Mouse (Mus musculus) CH12.LX (cell line): Measurements from ENCODE around the gene Armc6. TPM values are rescaled to one million over a fixed set of nuclear protein-coding genes. Genes with fewer than 3 reads are reported as not detected.

ENCODE experiments used
- DNase-seq: peaks from one replicate; pipeline ENCODE4 v3.0.0-alpha.2; 2013; ENCODE audit errors: extremely low read depth
- H3K27ac ChIP-seq: 2 replicates; pipeline ENCODE4 v1.5.1; 2012; ENCODE audit warnings: low read depth, mild to moderate bottlenecking, control low read depth, moderate library complexity; ENCODE audit not compliant: insufficient read depth
- H3K27me3 ChIP-seq: replicated peaks from 2 replicates; pipeline ENCODE3; 2012; ENCODE audit warnings: inconsistent platforms
- H3K36me3 ChIP-seq, 2 experiments: replicated peaks in 1 of 2; 2 replicates each; pipeline versions ENCODE3 to v1.6.1; 2012; ENCODE audit warnings: inconsistent platforms in 1 of 2, low read length in 1 of 2, mild to moderate bottlenecking in 1 of 2, mixed read lengths in 1 of 2, moderate library complexity in 1 of 2; ENCODE audit not compliant: control insufficient read depth in 1 of 2, insufficient read depth in 1 of 2
- H3K4me1 ChIP-seq, 2 experiments: 2 replicates each; pipeline ENCODE4 v1.6.1; 2012; ENCODE audit warnings: inconsistent platforms in 1 of 2, moderate library complexity in 1 of 2; ENCODE audit not compliant: insufficient read depth in 2 of 2, control insufficient read depth in 1 of 2
- H3K4me2 ChIP-seq: 2 replicates; pipeline ENCODE4 v1.6.1; 2012; ENCODE audit warnings: low read depth, mild to moderate bottlenecking, control low read depth; ENCODE audit not compliant: poor library complexity, insufficient read depth, severe bottlenecking
- H3K4me3 ChIP-seq, 3 experiments: fragments of 150-350 bp in 1 of 3; sonication (generic) in 1 of 3; replicated peaks in 1 of 3; 2 replicates each; pipeline versions ENCODE3 to v1.5.1; 2011 to 2012; ENCODE audit warnings: low read depth in 2 of 3, low read length in 2 of 3, mild to moderate bottlenecking in 2 of 3, moderate library complexity in 2 of 3, control low read depth in 1 of 3, improper control_type of control experiment in 1 of 3, inconsistent platforms in 1 of 3, mixed read lengths in 1 of 3; ENCODE audit not compliant: poor library complexity in 1 of 3
- H3K79me2 ChIP-seq: replicated peaks from 2 replicates; pipeline ENCODE4 v1.6.1; 2012; ENCODE audit warnings: mild to moderate bottlenecking, moderate library complexity; ENCODE audit not compliant: control insufficient read depth, poor library complexity, insufficient read depth, severe bottlenecking; ENCODE audit errors: extremely low read depth
- H3K9ac ChIP-seq: 2 replicates; pipeline ENCODE4 v1.6.1; 2012; ENCODE audit warnings: low read depth, mild to moderate bottlenecking, control low read depth, moderate library complexity; ENCODE audit not compliant: insufficient read depth
- H3K9me3 ChIP-seq: replicated peaks from 2 replicates; pipeline ENCODE3; 2012; ENCODE audit warnings: low read length, inconsistent platforms, mixed read lengths
- CTCF ChIP-seq, 2 experiments: IDR thresholded peaks in 1 of 2; conservative IDR thresholded peaks in 1 of 2; 2 replicates each; pipeline ENCODE4 v1.5.1; 2011 to 2012; ENCODE audit warnings: low read depth in 2 of 2, low read length in 2 of 2, improper control_type of control experiment in 1 of 2, inconsistent platforms in 1 of 2, mild to moderate bottlenecking in 1 of 2, moderate library complexity in 1 of 2
- E2F4 ChIP-seq: IDR thresholded peaks from 2 replicates; pipeline ENCODE4 v1.6.1; 2011; ENCODE audit warnings: low read depth, low read length, improper control_type of control experiment; ENCODE audit not compliant: insufficient replicate concordance
- EP300 ChIP-seq: IDR thresholded peaks from 2 replicates; pipeline ENCODE4 v1.6.1; 2011; ENCODE audit warnings: low read length, improper control_type of control experiment
- ETS1 ChIP-seq: conservative IDR thresholded peaks from 2 replicates; pipeline ENCODE4 v1.6.1; 2012; ENCODE audit warnings: low read depth, mild to moderate bottlenecking, inconsistent platforms, low read length, improper control_type of control experiment, moderate library complexity
- GABPA ChIP-seq: IDR thresholded peaks from 2 replicates; pipeline ENCODE4 v1.6.1; 2012; ENCODE audit warnings: low read depth, low read length, improper control_type of control experiment, inconsistent platforms; ENCODE audit not compliant: insufficient replicate concordance
- HCFC1 ChIP-seq: IDR thresholded peaks from 2 replicates; pipeline ENCODE4 v1.6.1; 2012; ENCODE audit warnings: low read depth, mild to moderate bottlenecking, inconsistent platforms, low read length, improper control_type of control experiment
- IRF4 ChIP-seq: IDR thresholded peaks from 2 replicates; pipeline ENCODE4 v1.6.1; 2014; ENCODE audit warnings: low read depth, mild to moderate bottlenecking, inconsistent platforms, low read length, improper control_type of control experiment
- JUN ChIP-seq: IDR thresholded peaks from 2 replicates; pipeline ENCODE4 v1.6.1; 2011; ENCODE audit warnings: low read depth, mild to moderate bottlenecking, low read length, improper control_type of control experiment, moderate library complexity; ENCODE audit not compliant: insufficient read depth
- JUND ChIP-seq: conservative IDR thresholded peaks from 2 replicates; pipeline ENCODE4 v1.6.1; 2011; ENCODE audit warnings: low read depth, low read length, improper control_type of control experiment
- KAT2A ChIP-seq: IDR thresholded peaks from 2 replicates; pipeline ENCODE4 v1.6.1; 2012; ENCODE audit warnings: low read length, improper control_type of control experiment, inconsistent platforms; ENCODE audit not compliant: insufficient replicate concordance
- MAFK ChIP-seq: IDR thresholded peaks from 2 replicates; pipeline ENCODE4 v1.6.1; 2011; ENCODE audit warnings: low read length, improper control_type of control experiment; ENCODE audit not compliant: insufficient replicate concordance
- MYC ChIP-seq: IDR thresholded peaks from 2 replicates; pipeline ENCODE4 v1.6.1; 2011; ENCODE audit warnings: low read depth, mild to moderate bottlenecking, improper control_type of control experiment, low read length
- NELFE ChIP-seq: IDR thresholded peaks from 2 replicates; pipeline ENCODE4 v1.6.1; 2011; ENCODE audit warnings: low read depth, low read length, improper control_type of control experiment
- NRF1 ChIP-seq: IDR thresholded peaks from 2 replicates; pipeline ENCODE4 v1.6.1; 2014; ENCODE audit warnings: low read depth, mild to moderate bottlenecking, inconsistent platforms, low read length, improper control_type of control experiment, moderate library complexity
- PAX5 ChIP-seq: IDR thresholded peaks from 2 replicates; pipeline ENCODE4 v1.6.1; 2012; ENCODE audit warnings: low read length, inconsistent platforms, mixed read lengths
- POLR2AphosphoS2 ChIP-seq: IDR thresholded peaks from 2 replicates; pipeline ENCODE4 v1.6.1; 2011; ENCODE audit warnings: low read depth, low read length, improper control_type of control experiment
- RAD21 ChIP-seq: IDR thresholded peaks from 2 replicates; pipeline ENCODE4 v1.6.1; 2011; ENCODE audit warnings: low read depth, mild to moderate bottlenecking, low read length, improper control_type of control experiment, moderate library complexity
- RCOR1 ChIP-seq: conservative IDR thresholded peaks from 2 replicates; pipeline ENCODE4 v1.6.1; 2012; ENCODE audit warnings: low read depth, mild to moderate bottlenecking, inconsistent platforms, low read length, improper control_type of control experiment
- SIN3A ChIP-seq: IDR thresholded peaks from 2 replicates; pipeline ENCODE4 v1.6.1; 2012; ENCODE audit warnings: low read length, improper control_type of control experiment, inconsistent platforms
- SMC3 ChIP-seq: IDR thresholded peaks from 2 replicates; pipeline ENCODE4 v1.6.1; 2011; ENCODE audit warnings: low read depth, low read length, improper control_type of control experiment
- TBP ChIP-seq: conservative IDR thresholded peaks from 2 replicates; pipeline ENCODE4 v1.6.1; 2011; ENCODE audit warnings: low read depth, low read length, improper control_type of control experiment
- TCF12 ChIP-seq: IDR thresholded peaks from 2 replicates; pipeline ENCODE4 v1.6.1; 2014; ENCODE audit warnings: low read depth, mild to moderate bottlenecking, inconsistent platforms, low read length, improper control_type of control experiment
- UBTF ChIP-seq: IDR thresholded peaks from 2 replicates; pipeline ENCODE4 v1.6.1; 2012; ENCODE audit warnings: low read depth, mild to moderate bottlenecking, inconsistent platforms, low read length, improper control_type of control experiment, moderate library complexity
- USF1 ChIP-seq: IDR thresholded peaks from 2 replicates; pipeline ENCODE4 v1.6.1; 2014; ENCODE audit warnings: low read depth, mild to moderate bottlenecking, inconsistent platforms, low read length, improper control_type of control experiment
- USF2 ChIP-seq: conservative IDR thresholded peaks from 2 replicates; pipeline ENCODE4 v1.6.1; 2011; ENCODE audit warnings: low read depth, low read length, improper control_type of control experiment
- ZC3H11A ChIP-seq: IDR thresholded peaks from 2 replicates; pipeline ENCODE4 v1.6.1; 2012; ENCODE audit warnings: low read depth, mild to moderate bottlenecking, inconsistent platforms, low read length, improper control_type of control experiment
- ZKSCAN1 ChIP-seq: IDR thresholded peaks from 2 replicates; pipeline ENCODE4 v1.6.1; 2012; ENCODE audit warnings: low read depth, inconsistent platforms, low read length, improper control_type of control experiment, borderline replicate concordance
- ZMIZ1 ChIP-seq: IDR thresholded peaks from 2 replicates; pipeline ENCODE4 v1.6.1; 2012; ENCODE audit warnings: low read depth, mild to moderate bottlenecking, inconsistent platforms, low read length, improper control_type of control experiment
- dilution Hi-C: fragments of 300-500 bp; cut with MboI; formaldehyde crosslinking; loops from 2 replicates; pipeline ENCODE4 v1.14.3; 2020; ENCODE audit warnings: low sequenced_read_pairs; ENCODE audit not compliant: extremely low pct_unique_long_range_greater_than_20kb, extremely low pct_ligation_motif_present
- in situ Hi-C: fragments of 300-500 bp; cut with MboI; formaldehyde crosslinking; loops from 3 replicates; pipeline ENCODE4 v1.14.3; 2019; ENCODE audit warnings: low sequenced_read_pairs, low pct_ligation_motif_present, low pct_unique_long_range_greater_than_20kb, mixed read lengths
- polyA plus RNA-seq: library from polyadenylated mRNA; unstranded; fragments of >175 nt; gene quantifications from 2 replicates; pipeline ENCODE4 v1.2.1, GENCODE M21; 2012; ENCODE audit warnings: low read depth; ENCODE audit not compliant: insufficient read length
- total RNA-seq, 2 experiments: library from RNA; depleted of rRNA; stranded (reverse); fragments of 300-350 nt in 1 of 2; fragments of >200 nt in 1 of 2; gene quantifications; 2 replicates each; pipeline ENCODE4 v1.2.3; 2012 to 2014

The Armc6 gene
- total and polyA plus RNA-seq, 3 experiments: 20.0 to 31.1 (median 23.7) TPM

DNA sequence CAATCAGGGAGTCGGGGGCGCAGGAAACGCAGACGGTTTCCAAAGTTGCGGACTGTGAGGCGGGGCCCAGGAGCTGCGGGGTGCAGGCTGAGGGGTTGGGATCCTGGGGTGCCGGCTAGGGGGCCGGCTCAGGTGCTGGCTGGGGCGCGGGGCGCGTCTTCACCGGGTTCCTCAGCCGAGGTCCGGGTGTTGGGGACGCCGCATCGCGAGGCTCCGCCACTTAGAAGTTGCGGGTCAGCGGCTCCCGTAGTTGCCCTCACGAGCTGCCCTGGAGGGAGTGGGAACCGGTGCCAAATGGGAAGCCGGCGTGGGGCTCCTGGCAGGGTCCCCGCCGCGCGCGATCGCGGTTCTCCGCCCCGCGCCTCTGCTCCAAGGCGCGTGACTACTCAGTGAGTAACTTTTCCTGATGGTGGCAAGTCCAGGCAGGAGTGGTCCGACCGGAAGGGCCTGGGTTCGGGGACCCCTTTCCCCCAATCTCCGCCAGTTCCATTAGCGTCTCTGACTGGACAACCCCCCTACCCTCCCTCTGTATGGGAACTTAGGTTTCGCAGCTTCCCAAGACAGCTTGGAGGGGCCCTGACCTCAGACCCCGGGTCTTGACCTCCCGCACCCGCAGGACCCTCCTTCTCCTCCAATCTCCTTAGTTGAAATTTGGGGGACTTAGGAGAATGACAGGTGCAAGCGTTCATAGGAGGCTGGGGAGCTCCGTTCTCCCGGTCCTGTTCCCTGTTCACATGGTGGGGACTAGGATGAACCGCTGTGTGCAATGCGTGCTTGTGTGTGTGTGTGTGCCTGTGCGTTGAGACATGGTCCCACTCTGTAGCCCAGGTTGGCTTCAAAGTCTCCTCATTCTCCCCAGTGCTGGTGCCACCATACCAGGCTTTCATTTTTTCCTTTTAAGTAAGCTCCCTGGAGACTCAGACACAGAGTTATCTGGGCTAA, 49.1 kb upstream of the Armc6 start:
- peaks cover 3% of the 10 kb centered on the region for H3K9me3 ChIP-seq
- no peak for TF ChIP-seq IRF4
- TF ChIP-seq CTCF (conservative IDR thresholded peaks at IDR 0.05 in 1 of 2, IDR thresholded peaks at IDR 0.05 in 1 of 2; ENCODE audit: low read depth in 2 of 2, low read length in 2 of 2): no peak
- TF ChIP-seq MYC: no peak
- no peak for DNase-seq
- peak overlapping the region; percentile 92 for H3K9ac ChIP-seq
- no peak overlapping the region for H3K27ac ChIP-seq
- peaks cover 13 to 32% of the 10 kb centered on the region in 2 experiments for H3K36me3 ChIP-seq
- no peaks in the 10 kb centered on the region for H3K79me2 ChIP-seq
- H3K4me1 ChIP-seq: peaks cover 5 to 15% of the 10 kb centered on the region in 2 experiments
- peak overlapping the region; percentile 74 to 96 (median 88) for H3K4me3 ChIP-seq
- H3K4me2 ChIP-seq: peak overlapping the region; percentile 45
- dilution Hi-C loops (no loop called here), in situ Hi-C loops (no loop called here)
- H3K27me3 ChIP-seq: no peaks in the 10 kb centered on the region

DNA sequence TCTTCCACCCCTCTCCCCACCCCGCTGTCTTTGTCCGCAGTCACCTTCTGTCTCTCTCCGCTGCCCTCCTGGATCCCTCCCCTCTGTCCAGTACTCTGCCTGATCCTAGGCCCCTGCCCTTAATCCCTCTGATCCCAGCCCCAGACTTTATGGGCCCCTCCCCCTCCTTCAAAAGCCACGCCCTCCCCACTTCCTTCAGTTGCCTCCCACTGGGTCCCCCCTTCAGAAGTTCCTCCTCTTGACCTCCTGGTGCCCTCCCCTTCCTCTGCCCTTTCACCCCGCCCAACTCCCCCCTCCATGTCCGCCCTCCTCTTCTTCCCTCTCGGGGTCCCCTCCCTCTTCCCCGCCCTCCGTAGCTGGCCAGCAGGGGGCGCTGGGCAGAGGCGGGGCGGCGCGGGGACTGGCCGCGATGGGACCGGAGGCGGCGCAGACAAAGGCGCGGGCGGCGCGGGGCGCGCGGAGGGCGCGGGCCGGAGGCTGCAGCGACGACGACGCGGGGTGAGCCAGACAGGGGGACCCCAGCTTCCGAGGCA, 48.4 kb upstream of the Armc6 start, which contains the start of gene Homer3:
Gene Homer3 (plus strand): TSS at position 225 of the 533 bp plus-strand sequence.
- Histone ChIP-seq H3K4me2 (peak within 1 kb of the TSS; percentile 48), H3K9ac (peak within 1 kb of the TSS; percentile 92), H3K27me3 (no peaks in the 10 kb centered on the region), H3K9me3 (peaks cover 3% of the 10 kb centered on the region), H3K36me3 (peaks cover 13 to 31% of the 10 kb centered on the region in 2 experiments), H3K4me1 (peaks cover 8 to 20% of the 10 kb centered on the region in 2 experiments), H3K79me2 (no peaks in the 10 kb centered on the region), H3K27ac (no peak within 1 kb of the TSS), H3K4me3 (peak within 1 kb of the TSS; percentile 74 to 96 (median 88))
- in situ Hi-C loops (no loop called here), dilution Hi-C loops (no loop called here)
- peak; percentile 94 for DNase-seq
- TF ChIP-seq USF2 (no peak), USF1 (no peak), MYC (no peak), MAFK (no peak), ZKSCAN1 (no peak), SMC3 (peak; percentile 38; the same call in 1 of the 2 replicates), ETS1 (no peak), ZC3H11A (no peak), E2F4 (no peak), IRF4 (peak; percentile 49; the same call in 1 of the 2 replicates), JUND (no peak), NRF1 (peak; percentile 61; the same call in 1 of the 2 replicates), TBP (no peak), KAT2A (peak; percentile 54; the same call in 1 of the 2 replicates), RAD21 (no peak; the same call in 1 of the 2 replicates), JUN (no peak), PAX5 (no peak), ZMIZ1 (no peak), CTCF (conservative IDR thresholded peaks at IDR 0.05 in 1 of 2, IDR thresholded peaks at IDR 0.05 in 1 of 2; ENCODE audit: low read depth in 2 of 2, low read length in 2 of 2) (peak in 1 of 2 experiments; percentile 81; a peak in 2 of 4 replicates), EP300 (no peak), HCFC1 (peak; percentile 77), SIN3A (peak; percentile 19), NELFE (peak; percentile 37; the same call in 1 of the 2 replicates), TCF12 (peak; percentile 72; the same call in 1 of the 2 replicates), UBTF (peak; percentile 42; the same call in 1 of the 2 replicates), RCOR1 (no peak), POLR2AphosphoS2 (no peak), GABPA (no peak)
